Mouse (Mus musculus): ENCODE data around the gene Adcy2. TPM values are rescaled to one million over a fixed set of nuclear protein-coding genes. Genes with fewer than 3 reads are reported as not detected.

Adcy2 gene
- total and polyA plus RNA-seq, 2 experiments from 2014 or later: 11.3 to 32.8 TPM

DNA sequence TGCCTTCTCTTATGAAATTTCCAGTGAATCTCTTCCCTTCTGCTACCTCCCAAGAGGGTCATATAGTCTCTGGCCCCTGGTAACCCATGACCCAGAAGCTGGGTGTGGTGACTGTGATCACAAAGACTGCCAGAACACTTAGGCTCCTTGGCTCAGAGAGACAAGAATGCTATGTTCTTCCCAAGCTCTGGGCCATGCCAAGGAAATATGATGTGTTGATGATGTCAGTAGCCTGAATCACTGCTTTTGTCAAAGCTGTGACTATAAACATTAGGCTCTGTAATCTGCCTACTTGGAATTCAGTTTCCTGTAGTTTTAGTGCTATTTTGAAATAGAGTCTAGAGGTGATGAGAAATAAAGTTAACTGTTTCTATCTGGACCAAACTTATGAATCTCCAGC is 206.1 kb downstream of the Adcy2 start:
- Histone ChIP-seq H3K9me3 (ENCODE audit: low read length) (no peaks in the 10 kb centered on the region), H3K9ac (no peak overlapping the region), H3K27ac (ENCODE audit: low read depth, low read length) (no peak overlapping the region), H3K36me3 (ENCODE audit: insufficient read depth) (no peaks in the 10 kb centered on the region), H3K27me3 (ENCODE audit: insufficient read depth, low read length) (no peaks in the 10 kb centered on the region), H3K4me2 (ENCODE audit: low read depth) (no peak overlapping the region), H3K4me3 (ENCODE audit: low read depth, low read length) (no peak overlapping the region), H3K4me1 (ENCODE audit: insufficient read depth) (no peaks in the 10 kb centered on the region)
- ATAC-seq: no peak
- no peak for TF ChIP-seq CTCF (IDR thresholded peaks at IDR 0.05; ENCODE audit: low read depth)
- no peak for DNase-seq

DNA sequence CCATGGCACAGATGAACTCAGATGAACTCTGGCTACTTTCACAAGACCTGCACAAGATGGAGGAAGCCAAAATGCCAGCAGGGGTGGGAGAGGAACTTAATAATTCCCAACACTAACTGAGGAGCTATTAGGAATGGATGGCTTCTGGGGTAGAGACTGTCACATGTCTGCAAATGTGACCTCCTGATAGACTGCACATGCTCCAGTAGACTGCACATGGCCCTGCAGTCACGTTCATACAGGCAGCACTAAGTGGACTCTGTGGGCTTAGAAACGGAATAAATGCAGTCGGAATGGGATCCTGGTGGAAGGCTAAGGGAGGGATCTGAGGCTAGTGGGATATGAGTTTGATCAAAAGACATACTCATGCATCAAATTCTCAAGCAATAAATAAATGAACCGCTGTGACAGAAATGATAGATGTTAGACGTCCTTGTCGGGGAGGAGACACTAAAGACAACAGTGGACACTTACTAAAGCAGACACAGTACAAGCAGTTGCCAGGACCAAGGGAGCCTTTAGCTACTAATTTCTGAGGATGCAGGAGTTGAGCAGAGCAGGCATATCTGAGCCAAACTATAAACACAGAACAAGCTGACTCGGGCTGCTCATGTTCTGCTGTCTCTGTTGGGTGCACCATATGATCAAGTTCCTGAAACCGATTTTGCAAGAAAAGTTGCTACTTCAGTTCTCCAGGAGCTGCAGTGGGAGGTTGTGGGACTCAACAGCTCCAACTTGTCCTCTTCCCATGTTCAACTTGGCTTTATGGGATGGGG is 211.9 kb downstream of the Adcy2 start:
- ATAC-seq (no peak), DNase-seq (no peak)
- H3K9me3 ChIP-seq (ENCODE audit: low read length): no peaks in the 10 kb centered on the region
- H3K36me3 ChIP-seq (ENCODE audit: insufficient read depth): no peaks in the 10 kb centered on the region
- H3K4me1 ChIP-seq (ENCODE audit: insufficient read depth): no peaks in the 10 kb centered on the region
- no peak overlapping the region for H3K4me3 ChIP-seq (ENCODE audit: low read depth, low read length)
- H3K27ac ChIP-seq (ENCODE audit: low read depth, low read length): no peak overlapping the region
- H3K4me2 ChIP-seq (ENCODE audit: low read depth): no peak overlapping the region
- TF ChIP-seq CTCF (IDR thresholded peaks at IDR 0.05; ENCODE audit: low read depth): no peak
- no peaks in the 10 kb centered on the region for H3K27me3 ChIP-seq (ENCODE audit: insufficient read depth, low read length)
- no peak overlapping the region for H3K9ac ChIP-seq
- 88% methylated on average over 8 of the region's 8 CpGs for WGBS

DNA sequence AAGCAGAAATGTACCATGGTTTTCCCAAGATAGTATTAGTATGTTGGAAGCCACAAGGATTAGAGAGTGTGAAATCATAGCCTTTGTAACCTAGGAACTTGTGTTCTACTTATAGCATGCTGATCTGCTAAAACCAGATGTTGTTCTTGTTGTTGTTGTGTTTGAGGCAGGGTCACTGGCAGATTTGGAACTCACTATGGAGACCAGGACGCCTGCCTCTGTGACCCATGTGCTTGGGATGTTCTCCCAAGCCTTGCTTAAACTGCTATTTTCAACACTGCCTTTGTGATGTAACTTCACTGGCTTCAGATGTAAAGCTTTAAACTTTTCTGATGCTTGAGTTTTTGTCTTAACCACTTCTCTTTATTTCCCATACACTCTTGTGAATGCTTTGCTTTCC is 216.2 kb downstream of the Adcy2 start:
- no peaks in the 10 kb centered on the region for H3K36me3 ChIP-seq (ENCODE audit: insufficient read depth)
- no peaks in the 10 kb centered on the region for H3K4me1 ChIP-seq (ENCODE audit: insufficient read depth)
- WGBS: 63% methylated on average over 1 of the region's 1 CpGs
- DNase-seq (no peak), ATAC-seq (no peak)
- no peaks in the 10 kb centered on the region for H3K9me3 ChIP-seq (ENCODE audit: low read length)
- H3K9ac ChIP-seq: no peak overlapping the region
- no peak for TF ChIP-seq CTCF (IDR thresholded peaks at IDR 0.05; ENCODE audit: low read depth)
- no peak overlapping the region for H3K4me3 ChIP-seq (ENCODE audit: low read depth, low read length)
- H3K4me2 ChIP-seq (ENCODE audit: low read depth): no peak overlapping the region
- no peak overlapping the region for H3K27ac ChIP-seq (ENCODE audit: low read depth, low read length)
- H3K27me3 ChIP-seq (ENCODE audit: insufficient read depth, low read length): no peaks in the 10 kb centered on the region

DNA sequence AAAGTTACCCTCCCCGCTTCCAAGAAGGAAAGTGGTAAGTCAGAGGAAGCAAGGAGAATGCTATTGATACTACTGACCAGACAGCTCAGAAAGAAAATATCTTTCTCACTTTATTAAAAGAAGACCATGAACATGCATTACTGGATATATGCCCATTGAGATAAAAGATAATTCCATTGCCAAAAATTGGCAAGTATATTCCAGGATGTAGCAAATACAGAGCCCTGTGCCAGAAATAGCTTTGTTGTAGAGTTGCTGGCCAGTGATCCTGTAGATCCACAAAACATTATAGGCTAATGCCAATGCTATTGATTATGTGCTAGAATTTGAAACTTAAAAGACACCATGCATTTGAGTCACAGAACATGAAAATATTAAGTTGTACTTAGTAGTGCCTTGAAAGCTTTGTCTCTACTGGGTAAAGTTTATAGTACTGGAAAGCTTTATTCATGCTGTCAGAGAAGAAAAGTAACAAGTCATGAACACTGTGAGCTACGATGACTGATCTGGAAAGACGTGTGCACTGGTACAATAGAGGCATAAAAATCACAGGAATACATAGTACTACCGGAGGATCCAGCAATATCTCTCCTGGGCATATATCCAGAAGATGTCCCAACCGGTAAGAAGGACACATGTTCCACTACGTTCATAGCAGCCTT is 221.2 kb downstream of the Adcy2 start:
- no peak for TF ChIP-seq CTCF (IDR thresholded peaks at IDR 0.05; ENCODE audit: low read depth)
- H3K27ac ChIP-seq (ENCODE audit: low read depth, low read length): no peak overlapping the region

DNA sequence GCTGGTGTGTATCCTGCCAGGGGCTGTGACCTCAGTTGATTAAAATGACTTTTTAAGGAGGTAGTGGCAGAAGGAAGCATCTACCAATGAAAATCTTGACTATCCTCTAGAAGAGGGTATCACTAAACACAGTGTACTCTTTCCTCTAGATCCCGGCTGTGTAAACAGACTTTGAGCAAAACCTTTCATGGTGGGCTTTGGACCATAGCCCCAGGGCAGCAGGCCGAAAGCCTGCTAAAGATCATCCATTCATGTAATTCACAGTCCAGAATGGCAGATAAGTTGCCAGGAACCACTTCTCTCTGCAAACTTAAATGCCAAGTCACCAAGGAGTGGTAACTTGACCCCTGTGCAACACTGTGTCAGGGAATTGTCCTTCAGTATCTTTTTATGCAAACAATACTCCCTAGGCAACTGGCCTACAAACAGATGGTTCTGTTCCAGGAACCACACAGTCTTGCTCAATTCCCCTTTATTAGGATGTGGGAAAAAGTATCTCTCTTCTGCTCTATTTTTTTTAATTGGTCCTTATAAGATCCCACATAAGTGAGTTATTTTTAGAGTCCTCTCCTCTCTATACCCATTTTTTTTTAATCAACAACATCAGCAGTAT is 225.6 kb downstream of the Adcy2 start:
- no peak for TF ChIP-seq CTCF (IDR thresholded peaks at IDR 0.05; ENCODE audit: low read depth)
- Histone ChIP-seq H3K27me3 (ENCODE audit: insufficient read depth, low read length) (no peaks in the 10 kb centered on the region), H3K4me1 (ENCODE audit: insufficient read depth) (no peaks in the 10 kb centered on the region), H3K27ac (ENCODE audit: low read depth, low read length) (no peak overlapping the region), H3K4me2 (ENCODE audit: low read depth) (no peak overlapping the region), H3K9ac (no peak overlapping the region), H3K4me3 (ENCODE audit: low read depth, low read length) (no peak overlapping the region), H3K9me3 (ENCODE audit: low read length) (no peaks in the 10 kb centered on the region), H3K36me3 (ENCODE audit: insufficient read depth) (no peaks in the 10 kb centered on the region)
- no peak for DNase-seq
- 70% methylated on average over 2 of the region's 2 CpGs for WGBS
- ATAC-seq: no peak

More for the DNA sequence above, 221.2 kb downstream of the Adcy2 start:
- no peaks in the 10 kb centered on the region for H3K9me3 ChIP-seq (ENCODE audit: low read length)
- no peak overlapping the region for H3K4me3 ChIP-seq (ENCODE audit: low read depth, low read length)
- WGBS: 90% methylated on average over 6 of the region's 6 CpGs
- DNase-seq: no peak
- no peaks in the 10 kb centered on the region for H3K27me3 ChIP-seq (ENCODE audit: insufficient read depth, low read length)
- H3K4me1 ChIP-seq (ENCODE audit: insufficient read depth): no peaks in the 10 kb centered on the region
- no peaks in the 10 kb centered on the region for H3K36me3 ChIP-seq (ENCODE audit: insufficient read depth)
- H3K9ac ChIP-seq: no peak overlapping the region
- H3K4me2 ChIP-seq (ENCODE audit: low read depth): no peak overlapping the region
- ATAC-seq: no peak

DNA sequence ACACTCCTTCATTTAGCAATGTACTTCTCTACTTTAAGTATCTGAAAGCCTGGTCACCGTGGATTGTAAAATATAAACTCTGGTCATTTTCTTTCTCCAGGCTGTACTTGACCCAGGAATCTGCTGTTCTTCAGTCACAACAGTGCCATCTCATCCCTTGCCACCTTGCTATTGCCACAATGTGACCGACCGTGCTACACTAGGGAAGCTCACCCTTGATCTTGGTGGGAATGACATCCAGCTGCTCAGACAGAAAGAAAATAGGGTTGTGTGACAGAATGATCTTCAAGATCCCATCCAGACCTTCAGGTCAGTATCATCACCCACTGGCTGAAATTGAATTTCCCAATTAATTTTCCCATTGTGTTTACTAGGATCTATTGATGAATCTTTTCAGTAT is 230.8 kb downstream of the Adcy2 start:
- no peaks in the 10 kb centered on the region for H3K4me1 ChIP-seq (ENCODE audit: insufficient read depth)
- no peaks in the 10 kb centered on the region for H3K36me3 ChIP-seq (ENCODE audit: insufficient read depth)
- WGBS: 92% methylated on average over 3 of the region's 3 CpGs
- no peaks in the 10 kb centered on the region for H3K9me3 ChIP-seq (ENCODE audit: low read length)
- no peaks in the 10 kb centered on the region for H3K27me3 ChIP-seq (ENCODE audit: insufficient read depth, low read length)
- H3K4me2 ChIP-seq (ENCODE audit: low read depth): no peak overlapping the region
- DNase-seq (no peak), ATAC-seq (no peak)
- H3K4me3 ChIP-seq (ENCODE audit: low read depth, low read length): no peak overlapping the region
- TF ChIP-seq CTCF (IDR thresholded peaks at IDR 0.05; ENCODE audit: low read depth): no peak
- no peak overlapping the region for H3K27ac ChIP-seq (ENCODE audit: low read depth, low read length)
- no peak overlapping the region for H3K9ac ChIP-seq

Data from forebrain, postnatal 0 days (tissue).